Mouse (Mus musculus): ENCODE measurements around the gene Ushbp1.

- TF ChIP-seq GATA1 (IDR thresholded peaks at IDR 0.05; ENCODE audit: low read length) (no peak), TAL1 (IDR thresholded peaks at IDR 0.05; ENCODE audit: low read length) (no peak)
Observed at GRCm38 (mm10) chr8:71385212-71385835, 10.3 kb downstream of the Ushbp1 start.

All from erythroblast, embryonic 14.5 days (primary cell).